Mouse (Mus musculus) T-cell, adult 2 months (primary cell): ENCODE data around the gene Dchs1.
A peak's percentile ranks its signal among the peaks of the same experiment; 100 is the strongest.

Experiments used
- DNase-seq: peaks from one replicate; pipeline ENCODE4 v3.0.0; 2022; ENCODE audit warnings: low spot score

The Dchs1 gene

GRCm38 (mm10) chr7:105787285-105788140 is at the start of gene Dchs1:
Gene Dchs1, minus strand, starts transcription at chr7:105787654.
- DNase-seq = no peak

- no peak for DNase-seq
These were observed 36.8 kb upstream of the Dchs1 start for GRCm38 (mm10) chr7:105824281-105824680.

GRCm38 (mm10) chr7:105818483-105818882 is 31.0 kb upstream of the Dchs1 start:
- DNase-seq = no peak

- no peak for DNase-seq
These were observed 29.3 kb upstream of the Dchs1 start for GRCm38 (mm10) chr7:105816736-105817135.

- no peak for DNase-seq
These were observed 25.9 kb upstream of the Dchs1 start for GRCm38 (mm10) chr7:105813326-105813725.

- DNase-seq = no peak
These were observed 25.1 kb upstream of the Dchs1 start for GRCm38 (mm10) chr7:105812566-105812965.

- DNase-seq = no peak
These were observed 24.1 kb upstream of the Dchs1 start for GRCm38 (mm10) chr7:105811516-105811915.

- peak; percentile 100 for DNase-seq
These were observed 23.5 kb upstream of the Dchs1 start, which contains the start of gene Mrpl17 for GRCm38 (mm10) chr7:105810877-105811489. Gene Mrpl17, minus strand, starts transcription at chr7:105811099.

- DNase-seq = no peak
These were observed 22.9 kb upstream of the Dchs1 start for GRCm38 (mm10) chr7:105810280-105810876.

GRCm38 (mm10) chr7:105809836-105810235 is 22.4 kb upstream of the Dchs1 start:
- DNase-seq = no peak

GRCm38 (mm10) chr7:105808385-105808784 is 20.9 kb upstream of the Dchs1 start:
- no peak for DNase-seq

GRCm38 (mm10) chr7:105806716-105807115 is 19.3 kb upstream of the Dchs1 start:
- no peak for DNase-seq

GRCm38 (mm10) chr7:105806125-105806524 is 18.7 kb upstream of the Dchs1 start:
- no peak for DNase-seq

GRCm38 (mm10) chr7:105803428-105803827 is 16.0 kb upstream of the Dchs1 start:
- no peak for DNase-seq

- DNase-seq = no peak
These were observed 15.3 kb upstream of the Dchs1 start for GRCm38 (mm10) chr7:105802771-105803170.

- DNase-seq = no peak
These were observed 14.9 kb upstream of the Dchs1 start for GRCm38 (mm10) chr7:105802312-105802711.

- no peak for DNase-seq
These were observed 9.5 kb upstream of the Dchs1 start for GRCm38 (mm10) chr7:105796972-105797371.

- no peak for DNase-seq
These were observed 8.4 kb upstream of the Dchs1 start for GRCm38 (mm10) chr7:105795759-105796366.

GRCm38 (mm10) chr7:105793701-105794100 is 6.2 kb upstream of the Dchs1 start:
- no peak for DNase-seq

GRCm38 (mm10) chr7:105791147-105791546 is 3.7 kb upstream of the Dchs1 start:
- no peak for DNase-seq

- no peak for DNase-seq
These were observed 759 bp downstream of the Dchs1 start for GRCm38 (mm10) chr7:105786506-105787284.

GRCm38 (mm10) chr7:105784556-105784955 is 2.9 kb downstream of the Dchs1 start:
- DNase-seq = no peak
